Mouse (Mus musculus) kidney, adult 2 months (tissue): ENCODE measurements around the gene Asb5. TPM values are rescaled to one million over a fixed set of nuclear protein-coding genes. Genes with fewer than 3 reads are reported as not detected.
"Not testable (repeated sequence)": the region's sequence is repeated elsewhere in the genome, so short reads cannot be mapped to it uniquely, and the experiment has no call there.

Source experiments
- DNase-seq: peaks from one replicate; pipeline ENCODE4 v3.0.0; 2021
- H3K27ac ChIP-seq: fragments of 200-500 bp; 2 replicates; pipeline ENCODE4 v1.5.1; 2012; ENCODE audit warnings: low read depth, low read length, control low read depth, inconsistent platforms; ENCODE audit not compliant: insufficient read depth
- H3K27me3 ChIP-seq: fragments of 200-500 bp; replicated peaks from 2 replicates; pipeline ENCODE4 v1.6.1; 2012; ENCODE audit warnings: mild to moderate bottlenecking, moderate library complexity, low read length, inconsistent platforms; ENCODE audit not compliant: control insufficient read depth, insufficient read depth
- H3K36me3 ChIP-seq: fragments of 200-500 bp; 2 replicates; pipeline ENCODE4 v1.6.1; 2012; ENCODE audit warnings: mild to moderate bottlenecking, moderate library complexity, low read length, inconsistent platforms; ENCODE audit not compliant: control insufficient read depth, insufficient read depth
- H3K4me1 ChIP-seq: fragments of 200-500 bp; 2 replicates; pipeline ENCODE4 v1.6.1; 2011; ENCODE audit warnings: low read length; ENCODE audit not compliant: control insufficient read depth, insufficient read depth
- H3K4me3 ChIP-seq: fragments of 200-500 bp; 2 replicates; pipeline ENCODE4 v1.5.1; 2011; ENCODE audit warnings: mild to moderate bottlenecking, low read depth, low read length, control low read depth; ENCODE audit not compliant: insufficient read depth
- CTCF ChIP-seq: fragments of 200-500 bp; conservative IDR thresholded peaks from 2 replicates; pipeline ENCODE4 v1.5.1; 2011; ENCODE audit warnings: low read depth, mild to moderate bottlenecking, control low read depth, low read length, moderate library complexity, mixed read lengths; ENCODE audit not compliant: insufficient read depth, insufficient read length
- POLR2A ChIP-seq: fragments of 200-500 bp; IDR thresholded peaks from one replicate; pipeline ENCODE4 v1.6.1; 2011; ENCODE audit warnings: low read depth, low read length, control low read depth
- WGBS: fragments of 180-500 bp; shearing (Covaris S2); methylation state at CpG from one replicate; pipeline ENCODE4 v1.1.7; 2018; 5-methylcytosine and 5-hydroxymethylcytosine counted together
- polyA plus RNA-seq: library from polyadenylated mRNA; depleted of rRNA; stranded (reverse); fragments of >200 nt; gene quantifications from 2 replicates; pipeline ENCODE4 v1.2.3, GENCODE M21; 2012; rRNA removed

Gene Asb5
- polyA plus RNA-seq, 1 experiment: 2.9 TPM

DNA sequence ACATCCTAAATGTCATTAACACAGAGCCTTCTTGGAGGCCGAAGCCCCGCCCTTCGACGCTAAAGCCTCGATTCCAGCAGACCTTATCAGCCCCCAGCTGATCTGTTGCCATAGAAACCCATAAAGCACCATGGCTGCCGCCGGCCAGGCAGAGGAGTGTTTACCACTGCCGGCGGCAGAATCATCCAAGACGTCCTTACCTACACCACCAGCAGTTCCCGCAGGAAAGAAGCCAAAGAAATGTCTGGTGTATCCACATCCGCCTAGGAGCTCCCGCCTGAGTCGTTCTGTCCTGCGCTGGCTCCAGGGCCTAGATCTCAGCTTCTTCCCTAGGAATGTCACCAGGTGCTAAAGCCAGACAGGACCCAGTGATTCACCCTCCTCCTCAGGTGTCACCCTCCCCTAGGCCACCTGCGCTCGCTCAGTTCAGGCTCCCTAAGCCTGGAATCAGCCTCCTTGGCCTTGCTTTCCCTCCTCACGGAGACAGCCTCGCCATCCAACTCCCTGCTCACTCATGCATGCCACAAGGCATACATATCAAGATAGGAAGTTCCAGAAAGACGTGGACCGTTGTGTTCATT, 71.4 kb downstream of the Asb5 start, which contains the start of gene Spata4:
Gene Spata4 (plus strand): TSS at position 111 of the 581 bp plus-strand sequence.
- Histone ChIP-seq H3K36me3 (no peaks in the 10 kb centered on the region), H3K4me1 (no peaks in the 10 kb centered on the region), H3K27me3 (no peaks in the 10 kb centered on the region), H3K27ac (no peak within 1 kb of the TSS), H3K4me3 (no peak within 1 kb of the TSS)
- no peak for TF ChIP-seq POLR2A
- TF ChIP-seq CTCF: no peak
- DNase-seq: no peak
- 17% methylated on average over 21 of the region's 21 CpGs for WGBS

DNA sequence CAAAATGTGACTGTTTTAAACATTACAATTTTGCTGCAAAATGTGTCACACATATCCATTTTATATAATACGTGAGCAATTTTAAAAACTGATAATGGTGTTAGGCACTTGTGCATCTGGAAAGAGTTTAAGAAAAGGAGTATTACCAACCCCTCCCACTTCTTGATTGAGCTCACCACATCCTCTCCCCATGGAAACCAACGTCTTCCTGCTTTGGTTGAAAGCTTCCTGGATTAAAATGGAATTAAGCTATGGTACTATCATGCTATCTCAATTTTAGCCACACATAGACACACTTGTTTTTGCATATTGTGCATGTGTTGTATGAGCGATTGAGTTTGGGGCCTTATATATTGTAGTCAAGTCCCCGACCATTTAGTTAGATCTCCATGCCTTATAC, 74.1 kb downstream of the Asb5 start:
- WGBS: 79% methylated on average over 4 of the region's 4 CpGs
- Histone ChIP-seq H3K27ac (no peak overlapping the region), H3K36me3 (no peaks in the 10 kb centered on the region), H3K27me3 (no peaks in the 10 kb centered on the region), H3K4me3 (no peak overlapping the region), H3K4me1 (no peaks in the 10 kb centered on the region)
- no peak for TF ChIP-seq POLR2A
- TF ChIP-seq CTCF: no peak
- no peak for DNase-seq

DNA sequence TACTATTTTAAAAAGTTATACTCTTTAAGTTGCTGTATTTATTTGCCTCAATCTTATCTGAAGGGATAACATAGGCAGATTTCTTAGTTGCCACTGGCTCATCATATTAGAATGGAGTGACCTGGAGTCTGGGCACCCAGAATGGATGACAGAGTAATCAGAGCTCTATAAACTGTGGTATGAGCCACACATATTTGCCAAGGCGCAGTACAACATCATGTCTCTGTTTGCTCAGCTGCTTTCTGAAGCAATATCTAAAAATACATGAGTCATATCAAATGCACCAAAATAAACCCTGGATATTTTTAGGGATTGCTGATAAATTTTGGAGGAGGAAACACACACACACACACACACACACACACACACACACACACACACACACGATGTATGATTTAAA, 80.0 kb downstream of the Asb5 start:
- no peak for DNase-seq
- H3K4me1 ChIP-seq: peaks cover 3% of the 10 kb centered on the region; the same call in 1 of the 2 replicates
- no peaks in the 10 kb centered on the region for H3K36me3 ChIP-seq
- 79% methylated on average over 2 of the region's 2 CpGs for WGBS
- TF ChIP-seq CTCF: no peak
- no peak for TF ChIP-seq POLR2A
- no peaks in the 10 kb centered on the region for H3K27me3 ChIP-seq
- no peak overlapping the region for H3K4me3 ChIP-seq
- H3K27ac ChIP-seq: no peak overlapping the region

GRCm38 (mm10) chr8:54610238-54610637, 80.9 kb downstream of the Asb5 start:
- Histone ChIP-seq H3K36me3 (no peaks in the 10 kb centered on the region), H3K4me3 (no peak overlapping the region), H3K4me1 (peaks cover 3% of the 10 kb centered on the region; the same call in 1 of the 2 replicates), H3K27ac (peak overlapping the region; percentile 55; the same call in 1 of the 2 replicates), H3K27me3 (no peaks in the 10 kb centered on the region)
- WGBS: 32% methylated on average over 4 of the region's 4 CpGs
- DNase-seq: peak; percentile 66
- TF ChIP-seq POLR2A (no peak), CTCF (no peak)

DNA sequence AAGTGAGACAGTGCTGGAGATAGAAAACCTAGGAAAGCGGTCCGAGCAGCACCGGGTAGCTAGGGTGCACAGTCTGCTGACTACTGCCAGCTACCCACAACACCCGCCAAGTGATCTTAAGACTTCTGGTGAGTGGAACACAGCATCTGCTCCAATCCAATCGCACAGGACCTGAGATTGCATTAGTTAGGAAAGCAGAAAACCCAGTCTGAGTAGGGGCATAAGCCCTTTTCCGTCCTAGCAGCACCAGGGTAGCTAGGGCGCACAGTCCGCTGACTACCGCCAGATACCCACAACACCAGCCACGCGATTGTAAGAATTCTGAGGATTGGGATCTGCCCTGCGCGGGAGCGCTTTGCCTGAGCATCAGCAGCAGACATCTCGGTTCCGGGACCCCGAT, 87.3 kb downstream of the Asb5 start:
- H3K4me3 ChIP-seq, H3K27me3 ChIP-seq, DNase-seq: not testable (repeated sequence)

More for the DNA sequence above, 87.3 kb downstream of the Asb5 start:
- 92% methylated on average over 17 of the region's 17 CpGs for WGBS
- H3K36me3 ChIP-seq, H3K27ac ChIP-seq, H3K4me1 ChIP-seq: not testable (repeated sequence)

Other genes with a start within 250 kb of the Asb5 start
- 12.8 and 17.9 TPM in 2 replicates for gene Spcs3, start 418 bp downstream of the Asb5 start, polyA plus RNA-seq
- gene Spata4, start 71.2 kb downstream of the Asb5 start, polyA plus RNA-seq: 0.11 and 0.27 TPM in 2 replicates